Mouse (Mus musculus): ENCODE results near the gene Hagh. TPM values are rescaled to one million over a fixed set of nuclear protein-coding genes. Genes with fewer than 3 reads are reported as not detected.
A peak's percentile ranks its signal among the peaks of the same experiment; 100 is the strongest.

Gene Hagh
- total RNA-seq (2014; fragmentation: Nextera tagmentation) (35.3 and 46.1 TPM in 2 replicates), total RNA-seq (2017) (18.2 and 45.8 TPM in 2 replicates)

DNA sequence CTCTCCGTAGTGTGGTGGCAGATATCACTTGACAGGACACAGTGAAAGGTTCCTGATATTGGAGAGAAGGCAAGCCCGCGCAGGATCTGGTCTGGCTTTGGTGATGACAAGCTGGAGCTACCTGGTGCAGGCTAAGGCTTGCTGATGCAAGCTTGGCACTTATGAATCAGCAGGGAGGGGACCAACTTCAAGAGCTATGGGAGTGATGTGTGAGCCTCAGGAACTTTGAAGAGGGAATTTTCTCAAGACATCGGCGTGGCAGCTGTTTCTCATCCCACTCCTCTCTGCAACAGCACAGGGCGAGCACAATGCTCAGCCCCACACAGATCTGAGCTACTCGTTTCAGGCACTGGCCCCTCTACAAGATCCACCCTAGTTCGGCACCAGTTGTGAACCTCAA, at the start of gene Hagh:
Gene Hagh (plus strand): TSS at position 302 of the 400 bp plus-strand sequence.
- ATAC-seq (replicated peaks; ENCODE audit: poor library complexity, severe bottlenecking) = no peak

GRCm38 (mm10) chr17:24792190-24792589, 47.8 kb upstream of the Hagh start:
- no peak; the same call in 1 of the 2 replicates for ATAC-seq (replicated peaks; ENCODE audit: poor library complexity, severe bottlenecking)

GRCm38 (mm10) chr17:24794791-24795190, 45.2 kb upstream of the Hagh start:
- ATAC-seq (replicated peaks; ENCODE audit: poor library complexity, severe bottlenecking) = no peak

DNA sequence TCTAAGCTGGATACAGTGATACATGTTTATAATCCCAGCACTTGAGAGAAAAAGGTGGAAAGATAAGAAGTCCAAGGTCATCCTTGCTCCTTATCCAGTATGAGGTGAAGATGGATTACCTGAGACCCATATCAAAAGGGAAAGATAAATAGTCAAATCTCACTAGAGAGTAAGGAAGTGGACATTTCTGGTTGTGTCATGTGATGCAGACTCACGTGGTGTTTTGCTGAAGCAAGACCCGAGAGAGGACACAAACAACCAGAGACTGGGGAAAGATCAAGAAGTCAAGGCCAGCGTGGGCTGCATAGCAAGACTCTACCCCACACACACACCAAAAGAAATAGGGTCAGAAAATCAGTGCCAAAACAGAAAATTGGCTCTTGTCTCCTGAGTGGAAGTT, 43.0 kb upstream of the Hagh start:
- ATAC-seq (replicated peaks; ENCODE audit: poor library complexity, severe bottlenecking) = no peak

- no peak for ATAC-seq (replicated peaks; ENCODE audit: poor library complexity, severe bottlenecking)
Observed at GRCm38 (mm10) chr17:24798229-24798628, 41.7 kb upstream of the Hagh start.

GRCm38 (mm10) chr17:24799476-24799875, 40.5 kb upstream of the Hagh start:
- ATAC-seq (replicated peaks; ENCODE audit: poor library complexity, severe bottlenecking) = no peak

DNA sequence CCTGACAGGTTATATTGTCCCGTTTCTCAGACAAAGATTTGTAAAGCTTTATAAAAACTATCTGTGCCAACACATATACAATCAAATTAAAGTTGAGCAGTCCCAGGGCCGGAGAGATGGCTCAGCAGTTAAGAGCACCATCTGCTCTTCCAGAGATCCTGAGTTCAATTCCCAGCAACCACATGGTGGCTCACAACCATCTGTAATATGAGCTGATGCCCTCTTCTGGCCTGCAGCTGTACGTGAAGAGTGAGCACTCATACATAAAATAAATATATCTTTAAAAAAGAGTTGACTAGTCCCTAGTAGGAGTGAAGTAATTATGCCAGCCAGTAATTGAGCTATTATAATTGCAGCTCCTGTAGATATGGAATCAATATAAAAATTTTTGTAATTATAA, 39.4 kb upstream of the Hagh start:
- no peak for ATAC-seq (replicated peaks; ENCODE audit: poor library complexity, severe bottlenecking)

- peak; percentile 94 for ATAC-seq (replicated peaks; ENCODE audit: poor library complexity, severe bottlenecking)
Observed at GRCm38 (mm10) chr17:24803952-24804951, 35.7 kb upstream of the Hagh start, which contains the start of gene Meiob. TSS of gene Meiob (plus strand) at chr17:24804289.

DNA sequence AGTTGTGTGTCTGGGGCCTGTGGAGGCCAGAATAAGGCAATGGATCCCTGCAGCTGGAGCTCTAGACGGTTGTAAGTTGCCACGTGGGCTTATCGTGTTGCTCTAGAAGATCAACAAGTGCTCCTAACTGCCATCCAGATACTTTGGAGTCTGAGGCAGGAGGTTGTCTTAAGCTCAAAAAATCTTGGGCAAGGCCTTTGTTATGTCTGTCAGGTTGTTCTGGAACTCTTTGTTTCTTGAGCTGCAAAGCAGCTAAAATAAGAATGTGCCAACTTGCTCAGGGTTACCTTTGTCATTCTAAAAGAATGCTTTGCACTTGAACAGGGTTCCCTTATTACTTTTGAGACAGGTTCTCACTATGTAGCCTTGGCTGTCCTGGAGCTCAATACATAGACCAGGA, 28.7 kb upstream of the Hagh start:
- no peak for ATAC-seq (replicated peaks; ENCODE audit: poor library complexity, severe bottlenecking)

GRCm38 (mm10) chr17:24812215-24812614, 27.7 kb upstream of the Hagh start:
- no peak for ATAC-seq (replicated peaks; ENCODE audit: poor library complexity, severe bottlenecking)

DNA sequence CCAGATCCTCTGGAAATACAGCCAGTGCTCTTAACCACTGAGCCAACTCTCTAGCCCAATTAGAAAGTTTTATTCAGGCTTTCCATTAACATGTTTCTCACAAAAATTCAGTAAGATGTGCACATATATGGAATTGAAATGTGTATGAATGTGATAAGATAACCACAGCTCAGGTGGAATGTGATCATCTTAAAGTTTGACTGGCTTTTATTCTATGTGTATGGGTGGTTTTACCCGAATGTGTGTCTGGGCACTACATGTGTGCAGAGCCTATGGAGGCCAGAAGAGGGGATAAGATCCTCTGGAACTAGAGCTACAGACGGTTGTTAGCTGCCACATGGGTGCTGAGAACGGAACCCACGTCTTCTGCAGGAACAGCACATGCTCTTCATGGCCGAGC, 24.7 kb upstream of the Hagh start:
- ATAC-seq (replicated peaks; ENCODE audit: poor library complexity, severe bottlenecking) = no peak

- ATAC-seq (replicated peaks; ENCODE audit: poor library complexity, severe bottlenecking) = no peak
Observed at GRCm38 (mm10) chr17:24817503-24817902, 22.4 kb upstream of the Hagh start.

DNA sequence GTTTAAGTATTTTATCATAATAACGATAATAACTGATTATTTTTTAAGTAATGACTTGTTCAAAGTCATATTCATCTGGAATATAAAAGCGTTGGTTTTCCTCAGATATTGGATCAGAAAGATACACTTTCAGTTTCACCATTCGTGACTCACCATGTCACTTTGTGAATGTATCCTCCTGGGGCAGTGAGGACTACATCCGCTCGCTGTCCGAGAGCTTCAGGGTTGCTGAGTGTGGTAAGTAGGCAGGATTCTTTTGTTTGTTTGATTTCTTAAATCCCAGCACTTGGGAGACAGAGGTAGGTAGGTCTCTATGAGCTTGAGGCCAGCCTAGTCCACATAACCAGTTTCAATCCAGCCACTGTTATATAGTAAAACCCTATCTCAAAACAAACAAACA, 21.8 kb upstream of the Hagh start:
- no peak for ATAC-seq (replicated peaks; ENCODE audit: poor library complexity, severe bottlenecking)

DNA sequence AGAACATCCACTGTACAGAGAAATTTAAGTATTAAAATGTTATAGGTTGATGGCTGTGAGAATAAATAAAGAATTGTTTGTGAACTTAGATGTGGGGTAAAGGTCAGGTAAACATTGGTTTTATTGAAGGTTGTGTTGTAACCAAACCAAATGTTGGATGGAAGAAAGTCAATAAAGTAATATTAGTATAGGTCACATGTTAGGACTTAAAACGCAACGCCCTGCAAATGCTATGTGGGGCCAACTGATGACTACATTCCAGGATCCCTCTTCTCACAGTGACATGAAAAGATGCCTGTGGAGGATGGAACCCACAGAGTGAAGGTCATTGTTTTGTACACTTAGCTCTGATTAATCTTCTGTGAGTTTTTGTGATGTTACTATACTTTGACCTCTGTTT, 20.5 kb upstream of the Hagh start:
- ATAC-seq (replicated peaks; ENCODE audit: poor library complexity, severe bottlenecking) = no peak

DNA sequence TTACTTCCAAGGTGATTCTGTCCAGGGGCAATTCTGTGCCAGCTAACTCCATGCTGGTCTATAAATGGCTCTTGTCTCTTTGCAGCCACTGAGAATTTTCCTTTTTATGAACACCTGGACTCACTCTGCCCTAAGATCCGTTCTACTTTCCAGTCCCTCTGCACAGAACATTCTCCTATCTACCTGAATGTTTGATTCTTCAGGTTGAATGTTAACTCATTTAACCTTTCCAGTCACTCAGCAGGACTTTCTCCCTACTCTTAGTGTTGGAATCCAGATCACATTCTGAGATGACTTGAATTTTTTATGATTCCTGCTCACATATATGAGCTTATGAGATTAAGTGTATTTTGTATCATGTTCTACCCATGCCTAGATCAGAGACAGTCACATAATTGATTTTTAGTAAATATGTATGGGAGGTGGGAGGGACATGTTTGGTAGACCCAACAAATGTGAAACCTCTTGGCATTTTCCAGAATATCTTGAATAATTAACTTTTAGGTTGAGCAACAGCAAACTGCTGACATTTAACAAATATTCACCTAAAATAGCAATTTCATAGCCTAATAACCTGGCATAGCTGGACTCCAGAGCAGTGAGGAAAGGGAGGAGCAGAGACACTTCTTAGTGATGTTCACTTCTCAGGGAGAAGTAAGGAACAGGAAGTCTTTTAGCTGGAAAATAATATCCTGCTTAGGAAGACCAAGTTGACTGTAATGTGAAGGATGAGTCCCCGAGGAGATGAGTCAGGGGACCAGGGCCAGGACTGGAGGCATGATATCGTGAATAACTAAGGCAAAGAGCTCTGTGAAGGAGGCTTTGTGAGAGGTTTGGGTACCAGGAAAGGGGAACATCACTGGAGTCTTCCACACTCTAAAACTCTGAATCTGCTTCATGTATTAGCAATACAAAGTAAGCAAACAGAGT, 18.3 kb upstream of the Hagh start:
- ATAC-seq (replicated peaks; ENCODE audit: poor library complexity, severe bottlenecking) = no peak

DNA sequence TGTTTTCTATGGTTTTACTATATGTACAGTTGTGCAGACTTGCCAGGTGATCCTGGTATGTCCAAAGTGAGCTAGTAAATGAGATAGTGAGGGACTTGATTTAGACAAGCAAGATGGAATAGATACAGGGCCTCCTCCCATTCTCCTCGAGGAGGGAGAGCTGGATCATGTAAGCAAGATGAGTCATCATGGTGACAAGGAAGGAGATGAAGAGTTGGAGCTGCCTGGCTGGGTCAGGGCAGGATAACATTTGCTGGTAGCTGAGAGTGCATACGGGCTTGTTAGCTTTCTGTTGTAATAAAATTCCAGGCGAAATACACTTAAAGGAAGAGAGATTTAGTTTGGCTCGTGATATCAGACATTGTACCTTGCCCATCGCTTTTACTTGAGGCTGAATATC, 398 bp downstream of the Hagh start:
- no peak for ATAC-seq (replicated peaks; ENCODE audit: poor library complexity, severe bottlenecking)

DNA sequence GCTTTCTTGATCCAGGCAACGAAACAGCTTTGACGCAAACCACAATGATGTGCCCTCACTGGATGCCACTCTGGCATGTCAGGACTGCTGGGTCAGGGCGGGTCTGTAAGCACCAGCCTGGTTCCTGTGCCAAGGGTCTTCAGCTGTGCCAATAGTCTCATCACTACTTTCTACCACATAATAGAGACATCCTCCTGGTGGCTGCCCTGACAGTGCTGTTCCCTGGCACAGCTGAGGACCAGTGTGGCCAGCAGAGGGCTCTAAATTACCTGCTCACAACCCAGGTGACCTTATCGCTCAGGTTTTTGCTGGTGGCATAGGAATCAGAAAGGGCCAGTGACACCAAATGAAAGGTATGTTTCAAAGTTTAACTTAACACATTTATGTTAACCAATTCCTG, 1.2 kb downstream of the Hagh start:
- peak; percentile 56 for ATAC-seq (replicated peaks; ENCODE audit: poor library complexity, severe bottlenecking)

DNA sequence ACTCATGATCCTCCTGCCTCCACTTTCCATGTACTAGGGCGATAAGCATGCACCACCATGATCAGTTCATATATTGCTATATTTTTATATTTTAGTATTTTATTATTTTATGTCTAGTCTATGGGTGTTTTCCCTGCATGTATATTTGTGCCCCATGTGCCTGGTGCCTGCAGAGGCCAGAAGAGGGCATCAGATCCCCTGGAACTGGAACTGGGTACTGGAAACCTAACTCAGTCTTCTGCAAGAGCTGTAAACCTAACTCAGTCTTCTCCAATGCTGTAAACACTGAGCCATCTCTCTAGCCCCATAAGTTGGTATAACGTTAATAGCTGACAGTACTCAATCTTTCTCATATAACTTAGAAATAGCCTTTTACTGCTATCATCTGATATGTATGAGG, 2.7 kb downstream of the Hagh start:
- ATAC-seq (replicated peaks; ENCODE audit: poor library complexity, severe bottlenecking) = 0 out of 2 replicates have a peak, but pooled peaks have one; percentile 17

- ATAC-seq (replicated peaks; ENCODE audit: poor library complexity, severe bottlenecking) = no peak
Observed at GRCm38 (mm10) chr17:24844525-24844924, 4.6 kb downstream of the Hagh start.

GRCm38 (mm10) chr17:24847386-24847785, 7.4 kb downstream of the Hagh start:
- no peak for ATAC-seq (replicated peaks; ENCODE audit: poor library complexity, severe bottlenecking)

- no peak for ATAC-seq (replicated peaks; ENCODE audit: poor library complexity, severe bottlenecking)
Observed at GRCm38 (mm10) chr17:24848600-24849031, 8.7 kb downstream of the Hagh start.
